Mouse (Mus musculus): ENCODE measurements around the gene Eif3g. TPM values are rescaled to one million over a fixed set of nuclear protein-coding genes. Genes with fewer than 3 reads are reported as not detected.

Eif3g gene
- total RNA-seq (2023): 100 to 1,000 TPM; 184 to 200 TPM

DNA sequence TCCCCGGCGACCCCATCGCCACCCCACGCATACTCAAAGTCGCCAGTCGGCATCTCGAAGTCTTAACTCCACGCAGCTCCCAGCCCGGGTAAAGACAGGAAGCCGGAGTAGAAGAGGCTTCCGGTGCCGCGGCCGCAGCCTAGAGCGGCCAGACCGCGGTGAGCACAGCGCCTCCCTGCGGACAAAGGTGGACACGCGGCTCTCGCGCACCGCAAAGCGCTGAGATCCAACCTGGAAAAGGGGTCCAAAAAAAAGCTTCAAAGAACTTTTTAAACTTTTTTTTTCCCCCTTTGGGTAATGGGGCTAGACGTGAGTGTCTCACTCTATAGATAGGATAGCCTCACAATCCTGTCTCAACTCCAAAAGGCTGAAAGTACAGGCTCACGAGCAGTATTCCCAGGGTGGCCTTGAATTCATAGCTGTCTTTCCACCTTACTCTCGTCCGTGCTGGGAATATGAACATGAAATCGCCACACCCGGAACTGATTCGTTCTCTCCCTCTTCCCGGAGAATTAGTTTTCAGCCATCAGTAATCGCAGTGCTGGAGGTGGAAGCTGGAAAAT lies at the start of gene Eif3g:
Gene Eif3g, minus strand, starts transcription at position 113 of the 563 bp plus-strand sequence.

DNA sequence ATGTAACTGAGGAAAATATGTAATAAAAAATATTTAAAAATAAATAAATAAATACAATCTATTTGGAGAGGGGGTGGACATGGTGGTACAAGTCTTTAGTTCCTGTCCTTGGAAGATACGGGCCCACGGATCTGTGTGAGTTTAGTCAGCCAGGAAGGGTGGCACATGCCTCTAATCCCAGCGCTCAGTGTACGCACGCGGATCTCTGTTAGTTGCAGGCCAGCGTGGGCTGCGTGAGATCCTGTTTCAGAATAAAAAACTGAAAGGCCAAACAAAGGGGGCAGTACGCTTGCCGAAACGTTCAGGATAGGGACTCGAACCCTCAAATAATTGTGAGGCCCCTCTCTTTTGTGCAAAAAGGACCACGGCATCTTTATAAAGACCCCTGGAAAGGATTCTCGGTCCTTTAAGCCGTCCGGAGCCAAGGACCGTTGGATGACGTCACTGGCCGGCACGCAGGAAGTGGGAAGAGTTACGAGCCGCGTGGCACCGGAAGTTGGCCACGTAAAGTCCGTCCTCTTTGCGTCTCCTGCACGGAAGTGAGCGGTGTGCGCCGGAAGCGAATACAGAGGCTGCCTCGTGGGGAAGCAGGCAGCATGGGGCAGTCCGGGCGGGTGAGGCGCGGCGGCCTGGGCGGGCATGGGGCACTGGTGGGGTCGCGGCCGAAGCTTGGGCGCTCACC lies 10.6 kb downstream of the Eif3g start, which contains the start of gene Ppan:
Gene Ppan, plus strand, starts transcription at position 472 of the 682 bp plus-strand sequence.

DNA sequence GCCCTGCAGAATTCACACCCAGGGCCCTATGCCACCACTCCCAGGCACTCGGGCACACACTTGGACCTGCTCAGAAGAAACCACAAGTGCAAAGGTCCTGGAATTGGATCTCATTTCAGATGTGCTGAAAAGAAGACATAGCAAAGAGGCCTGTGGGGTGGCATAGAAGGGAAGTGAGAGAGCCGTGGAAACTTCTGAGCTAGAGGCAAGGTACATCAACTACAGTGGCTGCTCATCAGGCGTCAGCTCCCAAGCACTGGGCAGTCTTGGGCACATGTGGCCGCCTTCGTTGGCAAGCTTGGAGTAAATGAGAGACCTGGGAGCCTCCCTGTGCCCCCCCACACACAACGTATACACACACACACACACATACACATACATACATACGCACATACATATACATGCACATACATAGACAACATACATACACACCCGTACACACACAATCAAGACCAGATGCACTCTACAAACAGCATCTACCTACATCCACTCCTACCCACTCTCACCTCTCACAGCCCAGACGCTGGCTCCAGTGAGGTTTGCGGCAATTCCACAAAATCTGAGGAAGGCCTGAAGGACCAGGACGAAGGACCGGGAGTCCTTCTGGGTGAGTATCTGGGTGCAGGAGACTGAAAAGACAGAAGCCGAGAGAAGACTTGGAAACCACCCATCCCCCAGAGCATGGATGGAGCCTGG lies 19.2 kb downstream of the Eif3g start, which contains the start of gene Angptl6:
Gene Angptl6, minus strand, starts transcription at position 631 of the 696 bp plus-strand sequence.

DNA sequence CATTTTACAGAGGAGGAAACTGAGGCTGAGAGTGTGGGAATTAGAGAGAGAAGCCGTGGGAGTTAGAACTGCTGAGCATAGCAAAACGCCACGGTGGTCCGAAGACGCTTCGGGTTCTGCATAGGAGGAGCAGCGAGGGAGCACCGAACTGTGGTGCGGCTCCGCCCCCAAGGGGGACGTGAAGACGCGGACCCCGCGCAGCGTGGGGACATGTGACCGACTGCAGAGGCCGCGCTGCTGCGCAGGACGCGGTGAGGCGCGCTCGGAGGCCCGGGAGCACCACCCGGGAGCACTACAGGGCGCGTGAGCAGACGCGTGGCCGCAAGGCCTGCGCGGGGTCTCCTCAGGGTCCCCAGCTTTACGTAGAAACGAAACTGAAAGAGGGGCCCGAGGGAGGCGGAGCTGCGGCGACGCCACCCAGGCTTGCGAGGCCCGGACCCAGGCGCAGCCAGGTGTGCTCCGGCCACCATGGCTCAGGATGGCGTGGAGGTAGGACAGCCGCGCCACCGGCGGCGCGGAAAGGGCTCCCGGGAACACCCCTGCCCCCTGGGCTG lies 29.9 kb downstream of the Eif3g start, which contains the start of gene A230050P20Rik:
Gene A230050P20Rik, plus strand, starts transcription at position 195 of the 554 bp plus-strand sequence.

Other genes starting within 250 kb of the Eif3g start
- 10 to 100 TPM; 18.0 to 18.3 TPM for gene Pin1, start 246.5 kb downstream of the Eif3g start, total RNA-seq (2023)
- gene Olfm2, start 152.3 kb downstream of the Eif3g start, total RNA-seq (2023): not detected
- 1 to 10 TPM; 1.1 to 1.7 TPM for gene Col5a3, start 83.6 kb downstream of the Eif3g start, total RNA-seq (2023)
- gene Rdh8, start 80.1 kb downstream of the Eif3g start, total RNA-seq (2023): not detected
- gene A230050P20Rik, start 30.0 kb downstream of the Eif3g start, total RNA-seq (2023): 10 to 100 TPM; 46.3 to 59.5 TPM
- 1 to 10 TPM in 1 of 2 experiments, under 1 TPM in 1; 0.71 to 1.0 TPM for gene Angptl6, start 18.9 kb downstream of the Eif3g start, total RNA-seq (2023)
- 100 to 1,000 TPM; 123 to 133 TPM for gene Ppan, start 10.4 kb downstream of the Eif3g start, total RNA-seq (2023)
- 10 to 100 TPM; 76.1 to 83.9 TPM for gene Dnmt1, start 61.3 kb upstream of the Eif3g start, total RNA-seq (2023)
- 1 to 10 TPM; 2.5 to 3.1 TPM for gene S1pr2, start 78.2 kb upstream of the Eif3g start, total RNA-seq (2023)
- 10 to 100 TPM; 54.8 to 56.5 TPM for gene Mrpl4, start 104.1 kb upstream of the Eif3g start, total RNA-seq (2023)
- gene Icam1, start 117.4 kb upstream of the Eif3g start, total RNA-seq (2023): 10 to 100 TPM; 58.0 TPM
- under 1 TPM in 1 of 2 experiments, not detected in 1; 0.73 TPM for gene Icam4, start 130.8 kb upstream of the Eif3g start, total RNA-seq (2023)
- gene Icam5, start 133.4 kb upstream of the Eif3g start, total RNA-seq (2023): under 1 TPM; 0.18 to 0.29 TPM
- gene Zglp1, start 168.5 kb upstream of the Eif3g start, total RNA-seq (2023): 1 to 10 TPM in 1 of 2 experiments, not detected in 1; 2.0 TPM
- 1 to 10 TPM; 2.0 to 2.3 TPM for gene Gm49373, start 174.5 kb upstream of the Eif3g start, total RNA-seq (2023)
- gene Fdx1l, start 175.0 kb upstream of the Eif3g start, total RNA-seq (2023): 10 to 100 TPM; 27.0 to 29.9 TPM
- 10 to 100 TPM in 1 of 2 experiments, 1 to 10 TPM in 1; 7.7 to 10.6 TPM for gene Gm38431, start 193.4 kb upstream of the Eif3g start, total RNA-seq (2023)
- gene Raver1, start 193.4 kb upstream of the Eif3g start, total RNA-seq (2023): 100 to 1,000 TPM; 109 to 117 TPM
- gene Tyk2, start 232.6 kb upstream of the Eif3g start, total RNA-seq (2023): 10 to 100 TPM; 64.0 to 68.8 TPM